Mouse (Mus musculus): ENCODE measurements around the gene Vcp. TPM values are rescaled to one million over a fixed set of nuclear protein-coding genes. Genes with fewer than 3 reads are reported as not detected.

The Vcp gene
- total RNA-seq, 1 experiment from 2014 or later, result 269 TPM

- no peak for DNase-seq
Measured at GRCm38 (mm10) chr4:42972952-42973351, 27.4 kb downstream of the Vcp start.

- no peak for DNase-seq
Measured at GRCm38 (mm10) chr4:42969304-42969703, 31.0 kb downstream of the Vcp start, which contains the start of gene 1700022I11Rik. Gene 1700022I11Rik (plus strand): TSS chr4:42969604.

DNA sequence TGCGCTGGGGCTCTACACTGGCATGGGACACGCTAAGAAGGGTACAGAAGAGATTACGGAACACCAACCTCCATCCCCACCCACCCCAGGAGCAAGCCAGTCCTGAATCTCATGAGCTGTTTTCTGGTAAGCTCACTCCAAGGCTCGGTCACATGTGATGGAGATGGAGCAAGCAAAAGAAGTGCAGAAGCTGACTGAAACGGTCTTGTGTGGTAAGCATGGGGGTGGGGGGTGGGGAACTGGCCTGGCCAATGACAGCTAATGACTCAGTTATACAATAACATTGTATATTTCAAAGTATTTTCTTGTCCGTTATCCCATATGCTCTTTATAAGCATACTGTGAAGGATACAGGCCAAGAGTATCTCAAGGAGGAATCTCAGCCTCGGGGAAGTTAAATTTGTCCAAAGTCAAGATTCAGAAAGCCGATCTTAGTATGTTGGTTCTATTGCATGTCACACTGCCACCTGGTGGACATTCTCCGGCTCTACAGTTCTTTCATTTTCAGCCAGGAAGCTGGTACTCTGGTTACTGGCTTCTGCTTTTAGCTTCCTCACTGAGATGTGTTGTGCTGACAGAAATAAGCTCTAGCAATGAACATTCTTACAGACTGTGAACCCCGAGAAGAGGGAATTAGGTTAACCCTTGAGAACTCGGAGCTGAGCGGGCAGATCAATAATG is 35.1 kb downstream of the Vcp start:
- peak; percentile 52 for DNase-seq

GRCm38 (mm10) chr4:42963480-42963879 is 36.8 kb downstream of the Vcp start:
- DNase-seq, result peak; percentile 34

GRCm38 (mm10) chr4:42961592-42961991 is 38.7 kb downstream of the Vcp start:
- DNase-seq, result peak; percentile 62

GRCm38 (mm10) chr4:42959382-42959781 is 40.9 kb downstream of the Vcp start:
- no peak for DNase-seq

GRCm38 (mm10) chr4:42958942-42959341 is 41.4 kb downstream of the Vcp start:
- DNase-seq, result no peak

DNA sequence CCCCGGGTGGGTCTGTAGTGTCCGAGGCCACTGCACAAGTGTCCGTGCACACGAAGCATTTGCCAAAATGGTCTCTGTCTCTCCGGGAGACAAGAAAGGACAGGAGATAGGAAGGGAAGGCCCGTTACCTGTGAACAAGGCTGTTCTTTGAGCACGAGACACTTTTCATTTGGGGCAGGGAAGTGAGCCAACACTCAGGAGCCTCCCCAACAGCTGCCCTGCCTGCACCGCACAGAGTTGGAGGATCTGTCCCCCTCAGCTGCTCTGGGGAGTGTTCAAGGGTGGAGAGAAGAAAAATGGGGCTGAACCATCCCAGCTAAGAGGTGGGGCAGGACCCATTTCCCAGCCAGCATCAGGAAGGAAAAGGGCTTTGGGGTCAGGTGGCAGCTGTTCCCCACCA is 42.3 kb downstream of the Vcp start:
- DNase-seq, result no peak

DNA sequence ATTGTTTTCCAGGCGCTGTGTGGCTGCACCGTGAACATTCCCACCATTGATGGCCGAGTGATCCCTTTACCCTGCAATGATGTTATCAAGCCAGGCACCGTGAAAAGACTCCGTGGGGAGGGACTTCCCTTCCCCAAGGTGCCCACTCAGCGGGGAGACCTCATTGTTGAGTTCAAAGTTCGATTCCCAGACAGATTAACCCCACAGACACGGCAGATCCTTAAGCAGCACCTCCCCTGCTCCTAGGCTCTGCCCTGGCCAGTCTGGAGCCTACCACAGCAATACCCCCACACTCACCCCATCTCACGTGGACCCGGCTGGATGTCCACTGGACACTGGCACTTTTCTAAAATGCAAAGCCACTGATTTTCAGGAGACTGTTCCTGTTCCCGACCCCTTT is 43.0 kb downstream of the Vcp start:
- no peak for DNase-seq

GRCm38 (mm10) chr4:42956581-42956980 is 43.7 kb downstream of the Vcp start:
- no peak for DNase-seq

DNA sequence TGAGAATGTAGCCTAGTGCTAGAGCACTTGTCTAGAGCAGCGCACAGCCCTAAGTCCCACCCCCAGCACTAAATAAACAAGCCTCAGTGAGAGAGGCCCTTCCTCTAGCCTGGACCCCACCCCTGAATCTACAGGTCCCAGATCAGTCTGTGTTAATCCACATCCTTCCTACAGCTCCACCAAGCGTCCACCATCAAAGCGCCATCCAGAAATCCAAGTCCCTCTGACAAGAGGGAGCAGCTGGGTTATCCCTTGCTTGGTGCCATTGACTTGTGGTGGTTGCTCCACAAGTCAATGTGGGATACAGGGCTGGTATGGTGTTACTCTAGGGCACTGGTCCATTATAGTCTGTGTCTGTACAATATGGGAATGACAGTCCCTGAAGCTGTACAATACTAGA is 45.1 kb downstream of the Vcp start:
- DNase-seq, result no peak

- DNase-seq, result peak; percentile 79
Measured at GRCm38 (mm10) chr4:42954297-42954696, 46.0 kb downstream of the Vcp start.

GRCm38 (mm10) chr4:42953435-42954094 is 46.7 kb downstream of the Vcp start:
- no peak for DNase-seq

GRCm38 (mm10) chr4:42952563-42952962 is 47.7 kb downstream of the Vcp start:
- DNase-seq, result no peak

GRCm38 (mm10) chr4:42951206-42952195 is 48.8 kb downstream of the Vcp start:
- DNase-seq, result no peak

- peak; percentile 94 for DNase-seq
Measured at GRCm38 (mm10) chr4:42950065-42950558, 50.2 kb downstream of the Vcp start.

DNA sequence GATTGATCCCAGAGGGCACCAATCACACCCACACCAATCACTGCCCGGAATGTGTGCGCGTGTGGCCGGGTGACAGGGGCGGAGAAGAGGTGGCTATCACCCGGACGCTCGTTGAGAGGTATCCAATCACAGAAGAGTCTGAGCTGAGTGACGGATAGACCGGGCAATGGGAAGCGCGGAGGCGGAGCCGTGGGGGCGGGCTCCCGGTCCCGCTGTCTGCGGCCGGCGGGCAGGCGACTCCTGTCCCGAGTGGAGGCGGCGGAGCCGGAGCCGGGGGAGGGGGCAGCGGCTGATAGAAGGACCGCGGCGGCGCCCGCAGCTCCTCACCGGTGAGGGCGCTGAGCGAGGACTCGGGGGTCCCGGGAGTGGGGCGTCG is 50.6 kb downstream of the Vcp start, which contains the start of gene Dnajb5:
Gene Dnajb5 (plus strand): TSS at position 139 of the 376 bp plus-strand sequence.
- peak; percentile 98 for DNase-seq

DNA sequence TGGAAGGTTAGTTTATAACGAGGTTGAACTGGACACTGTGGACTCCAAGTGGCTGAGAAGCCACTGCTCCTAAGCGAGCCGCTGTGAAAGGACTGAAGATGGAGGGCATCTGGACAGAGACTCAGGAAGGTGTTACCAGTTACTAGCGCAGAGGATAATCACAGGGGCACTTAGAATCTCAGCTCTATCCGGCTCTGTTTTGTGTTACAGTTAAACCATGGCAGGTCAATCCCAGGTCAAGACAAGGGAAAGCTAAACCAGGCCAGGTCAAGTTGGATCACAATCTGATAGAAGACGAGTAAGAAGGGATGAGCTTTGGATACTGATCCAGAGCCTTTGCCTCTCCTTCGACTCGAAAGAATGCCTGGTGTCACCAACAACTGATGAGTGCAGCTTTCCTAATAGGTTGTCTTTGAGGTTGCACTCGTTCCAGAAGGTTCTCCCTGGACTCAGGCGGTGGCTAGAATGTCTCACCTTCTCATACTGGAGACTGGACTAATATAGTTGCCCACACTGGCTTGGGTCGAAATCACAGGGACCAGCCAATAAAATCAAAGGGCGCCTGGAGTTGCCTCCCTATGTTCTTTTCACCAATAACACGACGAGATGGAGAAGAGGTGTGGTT is 51.1 kb downstream of the Vcp start:
- DNase-seq, result no peak

GRCm38 (mm10) chr4:42948527-42948926 is 51.8 kb downstream of the Vcp start:
- no peak for DNase-seq

GRCm38 (mm10) chr4:42946733-42947290 is 53.5 kb downstream of the Vcp start:
- DNase-seq, result peak; percentile 37

GRCm38 (mm10) chr4:42945952-42946351 is 54.4 kb downstream of the Vcp start:
- peak; percentile 68 for DNase-seq

- no peak for DNase-seq
Measured at GRCm38 (mm10) chr4:42945445-42945844, 54.9 kb downstream of the Vcp start.
